Mouse (Mus musculus): Measurements from ENCODE around the gene Gm44973.

DNA sequence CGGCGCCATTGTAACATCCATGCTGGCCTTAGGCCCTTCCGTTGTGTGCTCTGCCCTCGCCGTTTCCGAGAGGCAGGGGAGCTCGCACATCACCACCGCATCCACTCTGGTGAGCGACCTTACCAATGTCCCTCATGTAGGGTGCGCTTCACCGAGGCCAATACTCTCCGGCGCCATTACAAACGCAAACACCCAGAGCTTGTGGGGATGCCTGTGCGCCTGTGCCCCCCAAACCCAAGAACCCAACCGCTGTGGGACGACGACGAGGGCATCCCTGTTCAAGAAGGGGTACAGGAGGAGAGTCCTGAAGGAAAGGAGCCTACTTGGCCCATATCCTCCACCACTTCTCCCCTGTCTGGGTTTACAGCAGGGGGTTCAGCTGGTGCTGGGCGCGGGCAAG, 2.6 kb downstream of the Gm44973 start:
- TF ChIP-seq POLR2A (IDR thresholded peaks at IDR 0.05; ENCODE audit: low read depth, low read length) (no peak), CTCF (IDR thresholded peaks at IDR 0.05; ENCODE audit: borderline replicate concordance, insufficient read depth, low read length) (no peak)
